Mouse (Mus musculus) adrenal gland, adult (tissue): ENCODE measurements around the gene Ddah1.
"Not testable (repeated sequence)": the region's sequence is repeated elsewhere in the genome, so short reads cannot be mapped to it uniquely, and the experiment has no call there.

Source experiments
- DNase-seq, 2 experiments: peaks; one replicate each; pipeline ENCODE4 v3.0.0; 2022 to 2023; ENCODE audit warnings: low spot score in 1 of 2; ENCODE audit not compliant: inconsistent age in 2 of 2

Ddah1 gene

DNA sequence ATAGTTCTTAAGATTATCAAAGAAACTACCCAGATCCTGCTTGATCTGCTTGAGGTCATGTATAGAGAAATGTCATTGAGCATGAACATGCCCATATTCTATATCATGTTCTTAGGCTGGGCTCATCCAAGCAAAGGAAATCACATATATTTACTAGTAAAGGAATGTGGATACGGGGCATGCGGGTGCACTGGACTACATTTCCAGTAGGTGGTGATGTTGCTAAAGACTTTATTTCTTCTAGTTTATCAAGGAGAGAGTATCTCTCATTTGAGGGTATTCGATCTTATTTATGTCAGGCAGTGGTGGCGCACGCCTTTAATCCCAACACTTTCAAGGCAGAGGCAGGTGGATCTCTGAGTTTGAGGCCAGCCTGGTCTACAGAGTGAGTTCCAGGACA, 99.9 kb downstream of the Ddah1 start:
- no peak for DNase-seq

DNA sequence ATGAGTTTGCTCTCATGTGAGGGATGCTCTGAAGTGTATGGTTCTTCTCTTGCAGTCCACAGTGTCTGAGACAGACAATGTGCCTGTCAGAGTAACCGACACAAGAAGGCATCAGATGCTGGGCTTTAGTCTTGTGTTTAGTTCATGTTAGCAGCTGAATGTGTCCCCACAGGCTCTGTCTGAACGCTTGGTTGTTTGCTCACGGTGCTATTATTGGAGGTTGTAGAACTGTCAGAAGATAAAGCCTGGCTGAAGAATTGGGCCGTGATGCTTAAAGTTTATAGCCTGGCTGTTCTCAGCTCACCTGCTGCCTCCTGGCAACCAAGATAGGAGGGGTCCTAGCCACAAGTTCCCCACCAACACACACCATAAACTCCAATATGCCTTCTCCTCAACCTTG, 104.0 kb downstream of the Ddah1 start:
- no peak for DNase-seq

DNA sequence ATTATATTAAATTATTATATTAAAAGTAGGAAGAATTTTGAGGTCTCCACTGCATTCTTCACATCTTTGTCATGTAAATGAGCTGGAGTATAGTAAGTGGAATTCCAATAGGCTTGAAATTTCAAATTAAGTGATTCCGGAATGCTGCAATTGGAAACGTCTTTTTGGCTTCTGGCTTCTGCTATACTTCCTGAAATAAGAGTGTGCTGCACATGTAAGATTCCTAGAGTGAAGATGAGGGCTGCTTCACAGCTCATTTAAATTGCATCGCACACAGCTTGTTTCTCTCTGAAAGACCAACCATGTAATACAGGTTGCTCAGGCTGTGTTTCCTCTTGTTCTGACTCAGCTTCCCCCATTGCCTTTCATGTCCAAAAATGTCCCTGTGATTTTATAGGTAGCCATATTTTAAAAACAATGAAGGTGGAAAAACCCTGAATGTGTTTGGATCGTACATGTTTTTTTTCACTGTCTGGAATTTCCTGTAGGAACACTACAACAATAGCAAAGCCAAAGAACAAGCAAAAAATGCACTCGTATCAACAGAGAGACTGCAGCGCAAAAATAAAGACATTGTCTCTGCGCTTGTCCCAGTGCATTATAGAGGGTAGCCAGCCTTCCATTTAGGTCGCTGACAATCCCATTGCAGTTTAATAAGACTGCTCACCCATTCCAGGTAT, 105.7 kb downstream of the Ddah1 start:
- no peak for DNase-seq

DNA sequence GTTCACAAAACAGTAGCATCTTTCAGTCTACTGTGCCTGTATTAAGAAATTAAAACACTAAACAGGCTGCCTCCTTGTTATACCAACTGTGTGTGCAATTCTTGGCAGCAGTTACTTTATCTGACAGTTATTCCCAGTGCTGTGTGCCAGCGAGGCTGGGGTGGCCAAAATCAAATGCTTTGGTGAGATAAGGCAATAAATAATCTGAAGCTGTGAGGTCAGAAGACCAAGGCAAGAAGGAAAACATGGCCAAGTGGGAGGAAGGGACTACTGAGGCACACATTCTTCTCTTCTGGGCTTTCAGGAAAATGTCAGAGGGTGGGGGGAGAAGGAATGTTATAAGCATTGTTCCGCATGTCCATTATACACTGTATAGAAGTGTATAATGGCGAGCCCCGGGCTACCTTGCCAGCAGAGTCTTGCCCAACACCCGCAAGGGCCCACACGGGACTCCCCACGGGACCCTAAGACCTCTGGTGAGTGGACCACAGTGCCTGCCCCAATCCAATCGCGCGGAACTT, 106.3 kb downstream of the Ddah1 start:
- peak in 1 of 2 experiments; percentile 44 for DNase-seq

DNA sequence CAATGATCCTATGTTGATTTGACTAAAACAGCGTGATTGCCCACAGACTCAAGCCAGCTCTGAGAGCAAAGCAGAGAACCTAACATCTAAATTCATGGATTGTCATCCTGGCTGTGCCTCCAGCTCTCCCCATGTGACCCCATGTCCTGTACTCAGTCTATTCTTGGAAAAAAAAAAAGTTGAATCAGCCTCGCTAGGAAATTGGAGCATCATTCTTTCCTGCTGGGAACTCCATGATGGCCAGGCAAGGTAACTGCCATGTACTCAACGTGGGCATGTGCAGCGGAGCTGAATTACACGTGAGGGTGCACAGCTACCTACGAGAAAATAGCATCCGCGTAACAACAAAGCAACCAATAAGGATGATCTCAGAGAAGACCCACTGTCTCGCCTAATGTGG, 114.2 kb downstream of the Ddah1 start:
- no peak for DNase-seq

DNA sequence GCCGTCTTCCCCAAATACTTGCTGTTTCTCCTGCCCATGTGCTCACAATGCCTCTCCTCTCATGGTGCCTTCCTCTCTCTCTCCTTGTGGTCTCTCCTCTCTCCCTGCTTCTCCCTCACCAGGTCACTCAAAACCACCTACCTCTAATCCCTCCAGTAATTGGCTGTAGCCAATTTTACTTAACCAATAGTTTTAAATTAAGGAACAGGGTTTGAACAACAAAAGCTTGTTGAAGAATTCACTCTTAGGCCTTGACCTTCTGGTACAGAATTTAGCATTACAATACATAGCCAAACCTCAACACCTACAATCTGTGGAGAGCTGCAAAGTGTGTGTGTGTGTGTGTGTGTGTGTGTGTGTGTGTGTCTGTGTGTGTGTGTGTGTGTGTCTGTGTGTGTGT, 114.8 kb downstream of the Ddah1 start:
- no peak for DNase-seq

DNA sequence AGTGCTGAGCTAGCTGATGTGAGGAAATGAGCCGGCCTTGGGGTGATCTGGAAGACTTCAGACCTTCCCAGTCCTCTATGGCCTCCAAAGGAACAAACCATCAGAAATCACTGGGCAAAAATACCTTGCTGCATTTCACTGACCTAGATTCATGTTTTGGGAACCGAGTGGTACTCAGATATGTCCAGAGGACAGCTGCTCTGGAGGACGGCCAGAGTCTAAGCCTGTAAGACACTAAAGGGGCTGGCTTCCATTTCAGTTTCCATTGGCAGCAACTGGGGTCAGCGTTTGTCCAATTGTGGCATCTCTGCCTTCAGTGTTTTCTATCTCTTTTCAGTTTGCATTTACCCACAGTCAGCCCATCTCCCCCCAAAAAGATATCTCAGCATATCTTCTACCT, 115.7 kb downstream of the Ddah1 start:
- peak in 1 of 2 experiments; percentile 33 for DNase-seq

DNA sequence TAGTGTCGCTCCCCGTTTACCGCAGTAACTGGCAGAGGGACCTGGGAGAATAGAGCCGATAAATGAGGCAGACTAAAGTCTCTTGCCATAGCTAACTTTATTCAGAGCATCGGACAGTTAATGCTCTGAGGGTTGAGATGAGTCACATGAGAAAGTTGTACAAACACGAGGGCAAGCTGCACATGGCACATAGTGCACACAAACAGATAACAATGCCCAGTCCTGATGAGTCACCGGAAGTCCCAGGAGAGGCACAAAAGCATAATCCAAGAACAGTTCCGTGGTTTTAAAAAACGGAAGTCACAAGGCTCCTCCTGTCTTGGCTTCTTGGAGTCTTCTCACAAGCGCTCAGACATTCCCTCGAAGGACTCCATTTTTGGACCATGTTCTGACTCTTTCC, 117.6 kb downstream of the Ddah1 start:
- DNase-seq: no peak

DNA sequence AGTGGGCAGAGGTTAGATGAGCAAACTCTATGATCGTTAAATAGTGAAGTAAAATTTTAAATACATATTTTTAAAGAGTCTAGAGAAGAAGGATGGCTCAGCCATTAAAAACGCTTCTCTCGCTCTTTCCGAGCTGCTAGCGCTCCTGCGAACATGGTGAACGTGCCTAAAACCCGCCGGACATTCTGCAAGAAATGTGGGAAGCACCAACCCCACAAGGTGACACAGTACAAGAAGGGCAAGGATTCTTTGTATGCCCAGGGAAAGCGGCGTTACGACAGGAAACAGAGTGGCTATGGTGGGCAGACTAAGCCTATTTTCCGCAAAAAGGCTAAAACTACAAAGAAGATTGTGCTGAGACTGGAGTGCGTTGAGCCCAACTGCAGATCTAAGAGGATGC, 120.4 kb downstream of the Ddah1 start:
- DNase-seq: not testable (repeated sequence)

DNA sequence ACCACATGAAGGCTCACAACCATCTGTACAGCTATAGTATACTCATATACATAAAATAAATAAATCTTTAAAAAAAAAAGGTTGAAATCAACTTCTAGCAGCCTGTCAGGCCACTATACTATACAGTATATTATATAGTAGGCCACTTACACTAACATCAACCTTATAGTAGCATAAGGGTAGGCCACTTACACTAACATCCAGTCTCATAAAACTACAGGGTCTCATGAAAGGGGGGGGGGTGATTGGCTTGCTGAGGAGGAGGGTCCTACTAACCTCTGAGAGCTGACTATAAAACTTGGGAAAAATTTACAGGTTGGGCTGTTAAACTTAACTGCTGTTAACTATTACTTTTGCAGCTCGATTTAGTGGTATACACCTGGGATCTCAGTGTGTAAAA, 121.9 kb downstream of the Ddah1 start:
- DNase-seq: no peak

DNA sequence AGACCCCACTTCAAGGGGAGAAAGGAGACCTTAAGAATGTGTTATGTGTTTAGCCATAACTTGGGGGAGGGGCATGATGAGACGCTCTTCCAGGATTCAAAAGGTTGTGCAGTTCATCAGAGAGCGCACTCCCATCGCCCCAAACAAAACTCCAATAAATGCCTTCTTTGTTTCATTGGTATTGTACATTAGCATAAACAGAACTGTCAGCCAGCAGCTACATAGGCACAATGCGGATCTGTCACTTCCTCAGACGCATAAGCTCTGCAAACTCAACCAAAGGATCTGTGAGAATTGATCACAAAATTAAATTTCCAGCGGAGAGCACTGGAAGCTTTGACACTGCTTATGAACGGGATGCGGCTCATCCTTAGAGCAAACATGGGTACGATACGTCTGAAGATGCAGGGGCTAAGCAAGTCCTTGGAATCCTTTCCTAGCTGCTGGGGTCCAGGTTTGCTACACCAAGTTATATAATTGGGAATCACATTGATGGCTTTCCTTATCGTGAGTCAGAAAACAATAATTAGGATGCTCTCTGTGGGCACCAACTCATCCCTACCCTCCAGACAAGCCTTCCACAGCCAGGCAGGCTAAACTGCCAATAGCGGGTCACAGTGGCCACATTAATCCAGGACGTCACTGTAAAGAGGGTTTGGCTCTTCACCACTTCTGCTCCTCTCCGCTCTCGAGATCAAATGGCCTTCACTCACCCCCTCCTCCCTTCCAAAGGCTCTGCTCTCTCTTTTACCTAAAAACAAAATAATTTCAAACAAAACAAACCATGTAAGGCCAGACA, 123.8 kb downstream of the Ddah1 start:
- peak in 1 of 2 experiments; percentile 40 for DNase-seq

DNA sequence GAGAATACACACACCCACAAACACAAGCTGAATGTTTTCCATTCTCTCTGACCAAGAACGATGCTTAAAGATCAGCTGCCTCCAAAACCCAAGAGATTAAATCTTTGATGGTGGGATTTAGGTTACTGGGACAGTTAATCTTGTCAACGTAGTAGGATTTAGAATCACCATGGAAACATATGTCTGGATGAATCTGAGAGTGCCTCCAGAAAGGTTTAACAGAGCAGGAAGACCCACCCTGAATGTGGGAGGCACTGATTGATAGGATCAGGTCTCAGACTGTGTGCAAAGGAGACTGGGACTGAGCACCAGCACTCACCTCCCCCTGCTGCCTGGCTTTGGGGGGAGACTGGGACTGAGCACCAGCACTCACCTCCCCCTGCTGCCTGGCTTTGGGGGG, 124.8 kb downstream of the Ddah1 start:
- no peak for DNase-seq

DNA sequence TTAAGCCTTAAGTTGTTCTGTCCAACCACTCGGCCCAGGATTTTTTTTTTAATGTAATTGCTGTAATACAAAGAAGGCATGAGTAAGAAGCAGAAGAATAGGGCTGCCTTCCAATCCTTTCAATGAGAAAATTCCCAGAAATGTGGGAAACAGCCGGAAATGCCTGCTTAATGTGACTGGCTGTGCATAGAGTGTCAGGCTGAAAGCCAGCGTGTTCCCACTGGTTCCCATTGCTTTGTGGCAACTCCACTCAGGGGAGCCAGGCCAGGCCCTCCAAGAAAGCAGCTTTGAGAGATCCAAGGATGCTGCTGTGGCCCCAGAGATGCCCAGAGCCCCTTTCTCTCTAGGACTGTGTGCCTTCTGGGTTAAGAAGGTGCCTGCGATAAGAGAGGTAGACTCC, 126.9 kb downstream of the Ddah1 start:
- DNase-seq: no peak

DNA sequence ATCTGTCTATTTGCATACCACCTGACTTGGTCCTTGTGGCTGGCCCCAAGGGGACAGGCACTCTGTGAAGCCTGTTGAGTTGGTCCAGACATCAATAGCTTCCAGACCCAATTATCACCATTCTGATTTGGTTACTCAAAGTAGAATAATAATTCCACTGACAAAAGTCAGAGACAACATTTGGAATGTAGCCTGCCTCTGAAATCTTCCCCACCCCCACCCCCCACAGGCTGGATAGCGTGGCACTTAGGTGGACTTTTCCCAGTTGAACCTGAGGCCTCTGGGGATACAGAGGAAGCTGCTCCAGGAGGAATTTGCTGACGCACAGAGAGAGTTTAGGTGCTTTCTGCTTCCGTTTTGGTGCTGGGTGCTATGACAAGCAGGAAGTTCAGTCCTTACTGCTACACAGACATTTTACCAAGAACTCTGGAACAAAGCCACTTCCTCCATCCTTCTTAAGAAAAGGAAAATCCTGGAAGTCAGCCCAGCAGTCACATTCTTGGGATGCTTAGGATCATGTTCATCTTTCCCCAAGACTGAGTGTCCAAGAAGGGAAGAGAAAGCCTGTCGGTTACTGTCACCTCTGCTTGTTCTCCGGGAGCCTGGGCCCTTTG, 127.5 kb downstream of the Ddah1 start:
- peak in 1 of 2 experiments; percentile 63 for DNase-seq

DNA sequence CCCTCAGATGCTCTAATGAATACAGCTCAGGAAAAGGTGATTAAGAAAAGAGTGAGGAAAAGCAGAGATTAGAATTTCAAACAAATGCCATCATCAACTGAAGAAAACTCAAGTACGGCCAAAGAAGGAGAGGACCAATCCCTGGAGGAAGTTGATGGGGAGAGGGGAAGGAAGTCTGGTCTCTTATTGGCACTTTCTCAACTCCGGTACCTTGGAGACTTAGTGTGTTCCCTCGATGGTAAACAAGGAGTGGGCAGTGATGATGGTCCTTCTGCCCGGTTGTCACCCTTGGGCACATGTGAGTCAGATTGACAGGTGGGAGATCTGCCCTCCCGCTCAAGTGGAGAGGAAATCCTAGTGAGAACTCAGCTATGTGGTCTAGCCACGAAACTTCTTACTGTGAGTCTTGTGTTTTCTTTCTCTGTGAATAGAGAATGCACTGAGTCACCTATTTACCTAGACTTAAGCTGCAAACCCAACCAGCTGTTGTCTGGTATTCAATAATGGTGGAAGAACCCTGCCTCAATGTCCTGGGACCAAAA, 129.0 kb downstream of the Ddah1 start:
- no peak for DNase-seq

DNA sequence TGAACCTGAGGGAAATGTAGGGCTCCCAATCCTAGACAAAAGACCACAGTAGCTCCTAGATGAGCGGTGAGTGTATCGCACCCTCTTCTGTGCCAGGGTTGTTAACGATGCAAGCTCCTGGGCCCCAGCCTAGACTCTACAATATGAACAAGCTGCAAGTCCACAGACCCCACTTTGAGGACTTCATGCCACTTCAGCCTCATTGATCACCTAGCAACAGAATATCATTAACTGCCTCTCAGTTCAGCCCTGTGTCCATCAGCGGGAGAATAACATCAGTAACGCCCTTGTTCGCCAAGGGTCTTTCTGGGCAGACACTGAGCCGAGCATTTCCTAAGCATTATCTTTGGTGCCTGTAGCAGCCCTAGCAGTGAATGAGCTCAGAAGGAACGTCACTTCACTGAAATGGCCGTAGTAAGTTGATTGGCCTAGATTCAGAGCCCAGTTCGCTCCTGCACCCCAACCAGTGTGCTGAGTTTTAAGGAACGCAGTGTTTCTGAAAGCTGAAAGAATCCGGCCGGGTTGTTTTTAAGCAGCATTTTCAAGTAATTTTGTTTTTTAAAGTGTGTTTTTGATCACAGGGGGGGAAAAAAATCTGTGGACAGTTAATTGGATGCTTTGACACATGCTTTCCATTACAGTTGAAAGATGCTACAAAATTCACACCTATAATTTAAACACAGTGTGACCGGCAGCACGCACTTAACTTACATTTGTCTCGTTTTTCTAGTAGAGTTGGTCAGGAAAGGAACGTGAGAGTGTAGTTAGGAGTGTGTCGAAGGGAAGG, 132.1 kb downstream of the Ddah1 start:
- DNase-seq: no peak

DNA sequence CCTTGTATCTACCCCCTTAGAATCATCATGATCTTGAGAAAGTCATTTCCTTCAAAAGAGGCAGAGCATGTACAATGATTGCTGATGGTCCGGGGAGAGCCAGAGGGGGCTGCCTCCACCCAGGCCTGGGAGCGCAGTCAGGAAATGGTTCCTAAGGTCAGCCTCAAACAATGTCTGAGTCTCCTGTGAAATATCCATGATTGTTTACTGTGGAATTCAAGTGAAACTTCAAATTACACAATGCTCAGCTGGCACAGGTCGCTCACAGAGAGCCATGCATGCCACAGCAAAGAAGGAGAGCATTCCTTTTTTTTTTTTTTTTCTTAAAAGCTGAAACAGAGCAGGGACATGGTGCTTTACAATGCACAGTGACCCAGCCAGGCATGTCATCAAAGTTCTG, 134.0 kb downstream of the Ddah1 start:
- no peak for DNase-seq

DNA sequence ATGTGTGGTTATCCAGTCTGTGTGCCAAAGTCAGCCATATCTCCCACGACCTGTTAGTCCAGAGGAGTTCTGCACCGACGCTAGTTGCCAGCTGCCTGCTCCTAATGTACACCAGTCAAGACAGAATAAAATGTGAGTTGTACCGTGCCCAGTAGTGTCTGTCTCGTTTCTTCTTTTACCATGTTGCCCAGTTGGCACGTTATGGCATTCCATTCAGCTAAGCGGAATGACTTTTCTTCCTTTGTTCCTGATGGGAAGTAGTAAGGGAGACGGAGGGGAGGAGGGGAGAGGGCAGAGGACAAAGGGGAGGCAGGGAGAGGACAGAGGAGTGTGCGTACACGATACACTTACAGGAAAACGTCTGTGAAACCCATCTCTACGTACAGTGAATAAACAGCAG, 135.7 kb downstream of the Ddah1 start:
- no peak for DNase-seq

DNA sequence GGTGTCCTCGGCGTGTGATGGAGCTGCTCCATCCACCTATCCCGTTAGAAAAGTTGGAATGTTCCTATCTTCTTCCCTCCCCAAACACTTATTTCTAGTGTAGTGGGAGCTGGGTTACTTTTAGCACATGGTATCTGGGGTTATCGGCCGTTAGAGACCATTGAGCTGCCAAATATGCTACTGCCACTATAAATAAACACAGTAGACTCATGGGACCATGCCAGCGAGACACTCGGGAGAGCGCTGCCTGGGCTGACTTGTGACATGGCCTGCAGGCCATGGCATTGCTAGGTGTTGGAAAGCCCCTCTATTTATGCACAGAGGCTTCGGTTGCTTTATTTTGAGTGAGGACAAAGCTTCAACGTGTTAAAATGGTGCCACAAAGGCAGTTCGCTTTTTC, 139.3 kb downstream of the Ddah1 start:
- DNase-seq: no peak

DNA sequence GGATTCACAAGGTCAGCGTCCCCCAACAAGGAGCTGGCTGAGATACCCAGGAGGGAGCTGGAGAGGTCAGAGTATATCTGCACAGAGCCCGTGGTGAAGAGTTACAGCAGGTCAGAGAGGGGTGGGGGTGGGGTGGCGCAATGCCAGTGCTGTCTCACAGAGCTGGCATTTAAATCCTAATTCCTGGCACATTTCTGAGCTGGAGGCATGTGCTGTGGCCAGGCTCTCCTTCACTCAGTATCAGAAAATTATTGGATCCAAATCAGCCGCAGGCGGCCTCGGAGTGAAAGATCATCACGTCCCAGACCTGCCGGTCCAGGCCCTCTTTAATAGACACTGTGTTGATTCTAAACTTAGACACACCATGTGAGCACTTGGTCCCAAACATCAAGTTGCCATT, 141.4 kb downstream of the Ddah1 start:
- no peak for DNase-seq

DNA sequence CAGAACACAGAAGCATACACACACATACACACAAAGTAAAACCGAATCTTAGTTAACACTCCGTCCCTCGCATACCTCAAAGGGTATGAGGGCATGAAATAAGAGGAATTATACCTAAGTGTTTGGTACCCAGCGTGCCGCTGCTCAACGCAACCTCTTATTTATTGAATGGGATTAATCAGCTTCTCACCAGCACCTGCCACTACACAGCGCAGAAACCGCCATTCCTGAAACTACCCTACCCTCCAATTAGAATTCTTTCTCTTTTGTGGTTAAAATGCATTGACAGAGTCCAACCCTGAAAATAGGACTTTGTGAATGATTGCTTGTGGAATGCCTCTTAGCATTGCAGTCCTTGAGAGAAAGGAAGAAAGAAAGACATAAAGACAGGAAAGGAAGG, 145.1 kb downstream of the Ddah1 start:
- no peak for DNase-seq
